Mouse (Mus musculus) adipocyte (in vitro differentiated cells): ENCODE measurements around the gene P3h3.
"Not testable (repeated sequence)": the region's sequence is repeated elsewhere in the genome, so short reads cannot be mapped to it uniquely, and the experiment has no call there.

ENCODE experiments used
- DNase-seq: peaks from one replicate; pipeline ENCODE4 v3.0.0-alpha.2; 2016; ENCODE audit warnings: low spot score

P3h3 gene

DNA sequence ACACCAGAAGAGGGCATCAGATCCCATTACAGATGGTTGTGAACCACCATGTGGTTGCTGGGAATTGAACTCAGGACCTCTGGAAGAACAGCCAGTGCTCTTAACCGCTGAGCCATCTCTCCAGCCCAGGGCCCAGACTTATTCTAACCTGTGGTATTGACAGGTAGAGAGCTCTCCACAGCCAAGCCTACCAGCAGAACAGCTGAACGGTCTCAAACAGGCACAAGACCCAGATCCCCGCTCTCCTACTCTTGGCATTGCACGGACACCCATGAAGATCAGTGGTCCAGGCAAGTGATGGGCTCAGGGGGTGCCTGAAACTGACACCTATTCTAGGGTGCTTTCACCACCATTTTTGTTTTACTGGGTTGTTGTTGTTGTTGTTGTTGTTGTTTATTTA is 26.4 kb downstream of the P3h3 start:
- DNase-seq: not testable (repeated sequence)

DNA sequence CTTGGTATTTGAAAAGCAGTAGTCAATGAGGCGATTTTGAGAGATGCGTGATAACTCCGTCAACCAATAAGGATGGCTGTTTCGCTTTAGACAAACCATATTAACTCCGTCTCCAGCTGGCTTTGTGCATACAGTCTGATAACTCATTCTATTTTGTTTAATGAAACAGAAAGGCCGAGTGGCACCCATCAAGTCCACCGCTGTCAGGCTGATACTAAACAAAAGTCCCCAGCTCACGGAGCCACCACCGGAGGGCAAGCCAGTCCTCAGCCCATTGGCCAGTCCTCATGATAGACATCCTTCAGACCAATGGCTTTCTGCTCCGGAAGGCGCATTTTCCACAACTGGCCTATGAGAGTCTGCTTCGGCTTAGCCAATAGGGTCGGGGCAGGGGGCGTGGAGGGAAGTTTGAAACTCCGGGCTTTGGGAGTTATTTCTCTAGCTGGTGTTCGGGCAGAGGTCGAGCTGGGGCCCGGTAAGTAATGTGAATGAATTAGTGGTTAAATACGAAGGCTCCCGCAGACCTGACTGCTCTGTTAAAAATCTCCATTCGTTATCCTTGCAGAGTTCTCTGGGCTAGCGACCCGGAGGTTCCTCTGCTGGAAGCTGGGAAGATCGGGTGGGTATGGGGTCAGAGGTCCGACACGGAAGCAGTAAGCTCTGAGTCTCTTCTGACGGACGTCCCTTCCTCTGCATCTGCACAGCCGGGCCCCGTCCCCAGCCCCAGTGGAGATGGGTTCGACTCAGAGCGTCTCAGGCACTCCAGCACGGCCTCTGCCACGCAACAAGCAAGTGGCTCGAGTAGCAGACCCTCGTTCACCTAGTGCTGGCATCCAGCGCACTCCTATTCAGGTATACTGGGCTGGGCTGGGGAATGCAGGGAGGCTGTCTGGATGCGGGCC is 27.5 kb downstream of the P3h3 start:
- DNase-seq: peak; percentile 99

GRCm38 (mm10) chr6:124828868-124829798 is 28.4 kb downstream of the P3h3 start, which contains the start of the genes Usp5 and Cdca3:
Gene Usp5 (minus strand): TSS chr6:124829484.
Gene Cdca3 (plus strand): TSS chr6:124829547.
- DNase-seq: peak; percentile 100

GRCm38 (mm10) chr6:124828101-124828592 is 29.4 kb downstream of the P3h3 start:
- DNase-seq: peak; percentile 87

- no peak for DNase-seq
Measured at GRCm38 (mm10) chr6:124822049-124822448, 35.5 kb downstream of the P3h3 start.

GRCm38 (mm10) chr6:124820891-124821290 is 36.7 kb downstream of the P3h3 start:
- DNase-seq: no peak

GRCm38 (mm10) chr6:124817971-124818370 is 39.6 kb downstream of the P3h3 start:
- no peak for DNase-seq

- no peak for DNase-seq
Measured at GRCm38 (mm10) chr6:124817563-124817962, 40.0 kb downstream of the P3h3 start.

DNA sequence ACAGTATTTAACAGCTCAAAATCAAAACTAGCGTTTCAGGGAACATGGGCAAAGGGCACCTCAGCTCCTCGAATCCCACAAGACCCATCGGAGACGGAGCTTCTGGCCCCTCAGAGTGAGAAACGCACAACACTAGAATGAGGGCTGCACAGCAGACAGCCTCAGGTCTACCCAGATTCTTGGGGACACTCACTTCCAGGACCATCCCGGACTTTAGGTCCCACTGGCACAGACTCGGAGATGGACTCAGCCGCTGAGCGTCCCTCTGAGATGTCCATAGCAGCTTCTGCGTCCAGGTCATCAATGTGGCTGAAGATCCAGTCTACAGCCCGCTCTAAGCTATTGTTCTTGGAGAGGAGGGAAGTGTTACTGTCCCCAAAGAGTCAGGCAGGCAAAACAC is 40.4 kb downstream of the P3h3 start:
- DNase-seq: no peak

DNA sequence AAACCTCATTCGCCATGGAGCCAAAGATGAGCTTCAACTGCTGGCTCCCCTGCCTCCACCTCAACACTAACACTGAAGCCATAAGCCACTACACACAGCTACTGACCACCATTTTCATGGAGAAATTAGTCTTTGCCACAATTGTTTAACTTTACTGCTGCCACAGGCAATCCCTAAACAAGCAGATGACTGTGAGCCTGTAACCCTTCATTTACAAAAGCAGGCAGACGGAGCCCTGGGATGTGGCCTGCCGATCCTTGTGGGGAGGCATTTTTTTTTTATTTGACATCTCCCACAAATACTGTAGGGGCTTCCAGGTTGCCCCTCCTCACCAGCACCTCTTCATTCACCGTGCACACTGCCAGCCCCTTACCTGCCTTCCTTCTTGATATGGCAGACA is 40.9 kb downstream of the P3h3 start:
- no peak for DNase-seq

- DNase-seq: no peak
Measured at GRCm38 (mm10) chr6:124814858-124815774, 42.4 kb downstream of the P3h3 start.

DNA sequence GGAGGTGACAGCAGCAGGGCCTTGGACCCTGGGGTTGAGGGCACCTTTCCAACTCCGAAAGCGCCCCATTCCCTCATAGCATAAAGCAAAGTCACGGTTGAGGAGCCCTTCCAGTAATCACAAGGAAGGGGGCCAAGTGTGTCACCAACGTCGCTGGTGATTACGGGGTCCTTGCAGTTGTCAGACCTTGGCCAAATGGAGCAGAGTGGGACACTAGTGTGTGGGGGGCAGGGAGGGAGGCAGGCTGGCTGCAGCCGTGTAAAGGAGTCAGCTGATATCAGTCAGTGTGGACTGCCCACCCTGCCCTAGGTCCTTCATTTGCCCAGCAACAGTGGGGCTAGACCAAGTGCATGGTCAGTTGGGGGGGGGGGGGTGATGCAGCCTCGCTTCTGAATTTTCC is 43.1 kb downstream of the P3h3 start:
- no peak for DNase-seq

DNA sequence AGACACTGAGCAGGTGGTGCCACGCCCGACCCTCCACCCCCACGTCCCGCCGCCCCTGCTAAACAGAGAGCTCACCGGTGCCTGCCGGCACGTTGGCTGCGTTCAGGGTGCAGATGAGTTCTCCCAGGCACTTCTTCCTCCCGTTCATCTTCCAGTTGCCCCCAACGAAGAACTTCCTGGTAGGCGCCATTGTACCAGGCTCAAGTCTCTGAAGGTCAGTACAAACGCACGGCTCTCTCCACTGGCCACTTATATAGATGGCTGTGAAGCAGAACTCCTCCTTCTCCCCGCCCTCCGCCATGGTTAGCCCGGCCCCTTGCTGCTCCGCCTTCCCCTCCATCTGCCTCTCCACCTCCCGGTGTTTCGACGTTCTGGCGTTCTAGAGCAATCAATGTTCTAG is 43.6 kb downstream of the P3h3 start, which contains the start of gene Tpi1:
Tpi1 (minus strand) TSS at position 364 of the 400 bp plus-strand sequence.
- peak; percentile 96 for DNase-seq

DNA sequence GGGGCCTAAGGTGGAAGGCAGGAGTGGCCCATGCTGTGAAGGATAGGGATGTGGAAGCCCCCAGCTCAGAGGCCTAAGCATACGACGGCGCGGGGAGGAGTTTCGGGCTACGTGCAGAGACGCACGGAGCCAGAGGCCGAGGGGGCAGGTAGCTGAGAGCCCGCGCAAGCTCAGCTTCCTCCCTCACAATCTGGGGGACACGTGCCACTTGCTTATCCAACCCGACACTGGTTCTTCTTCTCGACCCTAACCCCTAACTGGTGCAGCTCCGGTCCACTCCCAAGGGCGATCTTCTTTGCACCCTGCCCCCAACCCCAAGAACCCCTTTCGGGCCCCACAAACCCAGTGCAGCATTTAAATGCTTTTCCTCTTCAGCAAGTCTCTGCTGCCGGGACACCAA is 44.1 kb downstream of the P3h3 start:
- DNase-seq: peak; percentile 59

DNA sequence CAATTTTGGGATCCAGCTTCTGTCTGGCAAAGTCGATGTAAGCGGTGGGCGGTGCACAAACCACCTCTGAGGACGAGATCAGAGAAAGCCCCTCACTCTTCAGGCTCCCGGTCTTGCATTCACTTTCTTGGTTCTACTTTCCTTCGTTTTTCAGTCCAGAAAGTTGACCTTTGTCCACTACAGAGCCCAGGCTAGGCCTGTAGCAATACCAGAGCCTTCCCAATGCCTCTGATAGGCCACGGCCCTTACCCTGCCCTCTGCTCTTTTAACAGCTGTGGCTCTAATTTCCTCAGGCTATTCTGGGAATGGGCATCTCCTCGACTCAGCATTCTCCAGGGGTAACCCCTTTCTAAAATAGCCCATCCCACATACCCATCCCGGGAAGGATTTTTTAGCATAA is 44.7 kb downstream of the P3h3 start:
- peak; percentile 66 for DNase-seq

GRCm38 (mm10) chr6:124811701-124812560 is 45.6 kb downstream of the P3h3 start:
- no peak for DNase-seq

GRCm38 (mm10) chr6:124811403-124811665 is 46.2 kb downstream of the P3h3 start:
- DNase-seq: no peak

GRCm38 (mm10) chr6:124810566-124811402 is 46.8 kb downstream of the P3h3 start:
- not testable (repeated sequence) for DNase-seq

DNA sequence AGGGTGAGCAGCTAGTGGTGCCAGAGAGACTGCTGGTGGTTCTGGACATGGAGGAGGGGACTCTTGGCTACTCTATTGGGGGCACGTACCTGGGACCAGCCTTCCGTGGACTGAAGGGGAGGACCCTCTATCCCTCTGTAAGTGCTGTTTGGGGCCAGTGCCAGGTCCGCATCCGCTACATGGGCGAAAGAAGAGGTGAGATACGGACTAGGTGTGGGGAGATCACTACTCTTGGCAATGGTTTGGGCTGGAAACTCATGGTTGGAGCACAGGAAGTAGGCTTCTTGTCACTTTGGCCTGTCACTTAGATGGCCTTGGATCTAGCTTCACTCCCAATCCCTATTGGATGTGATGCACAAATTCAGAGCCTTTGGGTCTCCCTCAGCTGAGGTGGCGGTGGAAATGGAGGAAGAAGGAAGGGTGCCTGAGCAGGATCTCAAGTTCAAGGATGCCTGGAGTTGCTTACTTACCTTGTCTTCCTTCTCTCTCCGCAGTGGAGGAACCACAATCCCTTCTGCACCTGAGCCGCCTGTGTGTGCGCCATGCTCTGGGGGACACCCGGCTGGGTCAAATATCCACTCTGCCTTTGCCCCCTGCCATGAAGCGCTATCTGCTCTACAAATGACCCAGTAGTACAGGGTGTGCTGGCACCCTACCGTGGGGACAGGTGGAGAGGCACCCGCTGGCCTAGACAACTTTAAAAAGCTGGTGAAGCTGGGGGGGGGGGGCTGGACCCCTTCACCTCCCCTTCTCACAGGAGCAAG is 47.6 kb downstream of the P3h3 start:
- no peak for DNase-seq
